Mouse (Mus musculus) thymus, postnatal 0 days (tissue): ENCODE data around the gene Hcn2. TPM values are rescaled to one million over a fixed set of nuclear protein-coding genes. Genes with fewer than 3 reads are reported as not detected.

ENCODE experiments used
- DNase-seq: peaks from one replicate; pipeline ENCODE4 v3.0.0-alpha.2; 2015; ENCODE audit warnings: low spot score
- polyA plus RNA-seq: library from polyadenylated mRNA; unstranded; fragments of >200 nt; fragmentation: Nextera tagmentation; extraction: Ambion mirVana; gene quantifications from 2 replicates; pipeline ENCODE4 v1.2.1, GENCODE M21; 2015

Hcn2 gene
- polyA plus RNA-seq, 1 experiment from 2014 or later, result 0.05 TPM

DNA sequence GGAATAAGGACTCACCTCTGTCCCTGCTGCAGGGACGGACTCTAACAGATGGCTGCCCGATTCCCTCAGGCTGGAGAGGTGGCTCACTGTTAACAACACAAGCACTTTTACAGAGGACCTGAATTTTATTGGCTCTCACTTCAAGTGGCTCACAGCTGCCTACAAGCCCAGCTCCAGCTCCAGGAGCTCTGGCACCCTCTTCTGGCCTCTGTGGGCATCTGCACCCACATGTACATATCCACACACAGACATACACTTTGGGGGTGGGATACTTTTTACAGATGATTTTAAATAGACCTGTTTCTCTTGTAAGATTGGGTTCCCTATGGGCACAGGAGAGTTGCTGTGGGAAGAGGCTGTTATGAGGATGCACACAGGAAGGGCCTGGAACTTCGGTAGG lies 55.9 kb downstream of the Hcn2 start:
- no peak for DNase-seq

DNA sequence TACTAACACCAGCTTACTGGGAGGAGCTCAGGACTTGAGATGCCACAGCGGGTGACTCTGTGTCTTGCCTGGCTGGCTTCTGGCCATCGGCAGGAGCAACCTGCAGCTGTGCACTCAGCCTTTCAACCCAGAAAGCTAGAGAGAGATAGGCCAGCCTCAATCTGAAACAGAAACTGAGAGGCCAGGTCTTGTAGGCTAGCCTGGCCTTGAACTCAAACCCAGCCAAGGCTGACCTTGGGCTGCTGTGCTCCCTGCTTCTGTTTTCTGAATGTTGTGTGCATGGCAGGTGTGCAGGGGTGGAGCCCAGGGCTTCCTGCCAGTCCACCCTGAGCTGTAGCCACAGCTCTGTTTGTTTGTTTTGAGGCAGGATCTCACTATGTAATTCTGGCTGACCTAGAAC lies 56.8 kb downstream of the Hcn2 start:
- DNase-seq, result no peak

DNA sequence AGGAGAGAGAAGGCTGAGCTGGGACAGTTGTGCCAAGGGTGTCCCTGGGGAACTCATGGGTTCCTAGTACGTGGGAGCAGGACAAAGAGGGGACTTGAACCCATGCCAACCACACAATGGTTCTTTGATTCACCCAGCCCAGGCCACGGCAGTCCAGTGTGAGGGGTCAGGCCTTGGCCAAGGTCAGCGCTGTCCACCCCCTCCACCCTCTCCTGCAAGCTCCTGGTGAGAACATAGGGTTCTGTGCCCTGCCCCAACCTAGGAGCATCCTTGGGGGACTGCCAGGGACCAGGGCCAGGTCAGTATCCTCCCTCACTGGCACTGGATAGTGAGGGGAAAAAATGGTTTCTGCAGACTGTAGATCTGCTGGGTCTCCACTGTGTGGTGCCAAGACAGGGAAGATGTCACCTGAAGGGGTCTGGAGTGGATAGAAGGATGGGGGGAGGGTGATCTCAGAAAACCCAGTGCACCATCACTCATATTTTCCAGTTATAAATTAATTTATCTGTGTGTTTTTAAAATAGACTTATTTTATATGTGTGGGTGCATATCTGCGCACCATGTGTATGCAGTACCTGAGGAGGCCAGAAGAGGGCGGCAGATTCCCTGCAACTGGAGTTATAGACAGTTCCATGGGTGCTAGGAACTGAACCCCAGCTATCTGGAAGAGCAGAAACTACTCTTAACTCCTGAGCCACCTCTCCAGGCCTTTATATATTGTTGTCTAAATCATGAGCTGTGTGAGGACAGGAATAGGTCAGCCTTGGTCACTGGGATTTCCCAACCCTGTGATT lies 58.2 kb downstream of the Hcn2 start:
- DNase-seq, result no peak

DNA sequence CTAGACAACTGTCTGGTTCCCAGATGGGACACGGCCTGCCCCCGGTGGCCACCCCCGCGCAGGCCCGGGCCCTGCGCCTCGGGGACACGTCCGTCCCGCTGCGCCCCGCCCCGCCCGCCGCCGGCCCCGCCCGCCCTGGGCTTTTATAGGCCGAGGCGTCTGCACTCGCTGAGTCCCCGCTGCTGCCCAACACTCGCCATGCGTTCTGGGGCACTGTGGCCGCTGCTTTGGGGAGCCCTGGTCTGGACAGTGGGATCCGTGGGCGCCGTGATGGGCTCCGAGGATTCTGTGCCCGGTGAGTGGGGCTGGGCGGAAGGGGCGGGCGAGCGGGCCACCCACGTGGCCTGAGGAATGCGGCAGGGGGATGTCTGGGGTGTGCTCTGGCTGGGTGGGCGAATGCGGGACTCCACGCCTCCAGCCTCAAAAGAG lies 60.7 kb downstream of the Hcn2 start, which contains the start of gene Fstl3:
Gene Fstl3 (plus strand): TSS at position 170 of the 429 bp plus-strand sequence.
- no peak for DNase-seq

DNA sequence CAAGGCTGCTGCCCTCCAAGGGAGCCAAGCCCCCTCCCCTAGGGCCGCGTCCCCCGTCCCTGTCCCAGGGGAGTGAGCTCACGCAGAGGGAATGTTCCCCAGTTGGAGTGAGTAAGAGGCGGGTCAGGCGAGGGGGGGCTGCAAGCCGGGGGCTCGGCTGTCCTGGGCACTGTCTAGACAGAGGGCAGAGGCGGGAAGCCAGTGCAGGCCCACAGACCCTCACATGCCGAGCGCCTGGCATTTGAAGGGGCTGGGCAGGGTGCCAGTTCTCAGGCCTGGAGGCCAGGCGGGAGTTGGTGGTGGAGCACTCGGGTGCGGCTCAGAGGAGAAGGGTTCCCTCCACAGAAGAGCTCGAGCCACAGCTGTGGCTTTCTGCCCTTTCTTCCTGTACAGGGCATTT lies 61.6 kb downstream of the Hcn2 start:
- no peak for DNase-seq

DNA sequence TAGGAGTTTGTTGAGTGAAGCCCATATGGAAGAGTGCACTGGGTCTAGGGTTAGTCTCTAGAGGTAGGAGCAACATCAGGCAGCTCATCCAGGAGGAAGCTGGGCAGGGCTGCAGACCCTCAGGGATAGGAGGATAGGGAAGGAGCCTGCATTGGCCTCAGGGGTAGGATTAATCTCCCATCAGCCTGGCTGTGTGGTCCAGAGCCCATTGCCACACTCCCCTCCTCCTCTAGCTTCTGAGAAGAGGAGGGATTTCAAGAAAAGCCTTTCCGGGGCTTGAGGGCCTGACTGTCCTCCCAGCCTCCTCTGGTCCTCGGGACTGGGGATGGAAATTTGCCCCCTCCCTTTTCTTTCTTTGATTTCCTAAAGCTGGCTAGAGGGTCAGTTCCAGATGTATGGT lies 62.8 kb downstream of the Hcn2 start:
- DNase-seq, result no peak

DNA sequence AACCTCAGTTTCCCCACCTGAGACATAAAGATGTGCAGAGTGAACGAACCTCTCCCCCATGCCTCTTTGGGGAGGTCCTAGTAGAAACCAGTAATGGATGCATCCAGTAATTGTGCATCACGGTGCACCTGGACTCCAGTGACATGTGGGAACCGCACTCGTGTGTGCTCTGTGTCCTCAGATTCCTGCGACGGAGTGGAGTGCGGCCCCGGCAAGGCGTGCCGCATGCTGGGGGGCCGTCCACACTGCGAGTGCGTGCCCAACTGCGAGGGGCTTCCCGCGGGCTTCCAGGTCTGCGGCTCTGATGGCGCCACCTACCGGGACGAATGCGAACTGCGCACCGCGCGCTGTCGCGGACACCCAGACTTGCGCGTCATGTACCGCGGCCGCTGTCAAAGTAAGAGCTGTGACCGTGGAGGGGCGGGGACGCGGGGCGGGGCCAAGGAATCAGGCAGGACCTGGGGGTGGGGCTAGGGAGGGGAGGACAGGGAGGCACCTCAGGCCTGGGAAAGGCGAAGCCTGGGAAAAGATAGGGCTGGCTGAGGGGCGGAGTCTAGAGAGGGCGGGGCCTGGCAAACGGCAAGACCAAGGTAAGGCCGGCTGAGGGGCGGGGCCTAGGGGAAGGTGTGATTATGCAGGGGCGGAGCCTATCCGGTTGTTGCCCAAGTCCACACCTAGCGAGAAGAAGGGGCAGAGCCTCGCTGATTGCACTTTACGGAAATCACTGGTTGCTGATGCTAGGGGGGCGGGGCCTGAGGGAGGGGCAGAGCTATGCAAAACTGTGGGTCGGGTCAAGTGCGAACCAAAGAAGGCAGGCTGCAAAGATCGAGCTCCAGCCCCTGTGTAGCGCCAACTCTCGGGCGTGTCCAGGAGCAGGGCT lies 63.6 kb downstream of the Hcn2 start:
- peak; percentile 95 for DNase-seq

DNA sequence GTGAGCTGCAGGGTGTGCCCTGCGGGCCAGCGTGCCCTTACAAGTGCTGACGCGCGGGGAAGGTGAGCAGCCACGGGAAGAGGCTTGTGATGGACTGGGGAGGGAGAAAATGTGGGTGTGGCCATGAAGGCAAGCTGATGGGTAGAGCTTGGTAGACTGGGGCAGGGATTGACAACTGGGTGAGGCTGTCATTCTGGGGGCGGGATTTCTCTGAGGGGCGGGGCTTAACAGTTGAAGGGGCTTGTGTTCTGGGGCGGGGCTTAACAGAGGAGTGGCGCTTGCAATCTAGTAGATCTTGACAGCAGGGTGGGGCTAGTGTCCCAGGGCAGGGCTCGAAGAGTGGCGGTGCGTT lies 64.2 kb downstream of the Hcn2 start:
- DNase-seq, result peak; percentile 92

DNA sequence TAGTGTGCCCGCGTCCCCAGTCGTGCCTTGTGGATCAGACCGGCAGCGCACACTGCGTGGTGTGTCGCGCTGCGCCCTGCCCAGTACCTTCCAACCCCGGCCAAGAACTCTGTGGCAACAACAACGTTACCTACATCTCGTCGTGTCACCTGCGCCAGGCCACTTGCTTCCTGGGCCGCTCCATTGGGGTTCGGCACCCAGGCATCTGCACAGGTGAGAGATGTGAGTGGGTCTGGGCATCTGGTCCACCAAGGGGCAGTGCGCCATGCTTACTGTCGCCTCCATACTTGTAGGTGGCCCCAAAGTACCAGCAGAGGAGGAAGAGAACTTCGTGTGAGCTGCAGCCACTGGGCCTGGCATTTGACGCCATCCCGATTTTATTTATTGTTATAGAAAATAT lies 64.7 kb downstream of the Hcn2 start:
- DNase-seq, result no peak

DNA sequence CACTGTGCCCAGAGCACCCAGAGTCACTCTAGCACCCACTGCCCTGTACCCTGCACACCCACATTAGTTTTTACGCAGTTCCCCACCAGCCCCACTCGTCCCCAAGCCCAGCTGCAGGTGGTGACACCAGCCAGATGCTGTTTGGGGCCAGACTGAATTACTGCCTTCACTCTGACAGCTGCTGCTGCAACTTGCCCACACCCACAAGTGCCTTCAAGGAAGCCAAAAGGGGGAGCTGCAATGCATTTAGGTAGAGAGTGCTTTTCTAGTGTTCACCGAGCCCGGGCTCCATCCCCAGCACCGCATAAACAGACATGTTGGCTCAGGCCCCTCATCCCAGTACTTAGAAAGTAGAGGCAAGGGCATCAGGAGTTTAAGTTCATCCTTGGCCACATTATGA lies 65.5 kb downstream of the Hcn2 start:
- peak; percentile 86 for DNase-seq

DNA sequence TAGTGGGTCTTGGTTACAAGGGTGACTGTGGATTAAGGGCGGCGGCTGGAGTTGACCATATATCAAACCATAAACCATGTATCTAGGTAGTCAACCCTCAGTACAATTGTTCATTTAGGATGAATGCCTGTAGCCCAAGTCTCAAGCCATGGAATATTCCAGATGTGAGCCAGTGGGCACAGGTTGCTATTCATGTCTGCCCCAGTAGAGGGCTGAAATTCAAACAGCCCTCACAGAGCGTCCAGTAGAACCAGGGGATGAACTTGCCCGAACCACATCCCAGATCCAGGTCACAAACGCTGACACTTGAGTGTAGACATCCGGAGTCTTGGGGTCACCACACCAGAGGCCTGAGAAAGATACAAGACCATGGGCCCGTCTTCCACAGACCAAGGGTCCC lies 66.6 kb downstream of the Hcn2 start:
- no peak for DNase-seq

DNA sequence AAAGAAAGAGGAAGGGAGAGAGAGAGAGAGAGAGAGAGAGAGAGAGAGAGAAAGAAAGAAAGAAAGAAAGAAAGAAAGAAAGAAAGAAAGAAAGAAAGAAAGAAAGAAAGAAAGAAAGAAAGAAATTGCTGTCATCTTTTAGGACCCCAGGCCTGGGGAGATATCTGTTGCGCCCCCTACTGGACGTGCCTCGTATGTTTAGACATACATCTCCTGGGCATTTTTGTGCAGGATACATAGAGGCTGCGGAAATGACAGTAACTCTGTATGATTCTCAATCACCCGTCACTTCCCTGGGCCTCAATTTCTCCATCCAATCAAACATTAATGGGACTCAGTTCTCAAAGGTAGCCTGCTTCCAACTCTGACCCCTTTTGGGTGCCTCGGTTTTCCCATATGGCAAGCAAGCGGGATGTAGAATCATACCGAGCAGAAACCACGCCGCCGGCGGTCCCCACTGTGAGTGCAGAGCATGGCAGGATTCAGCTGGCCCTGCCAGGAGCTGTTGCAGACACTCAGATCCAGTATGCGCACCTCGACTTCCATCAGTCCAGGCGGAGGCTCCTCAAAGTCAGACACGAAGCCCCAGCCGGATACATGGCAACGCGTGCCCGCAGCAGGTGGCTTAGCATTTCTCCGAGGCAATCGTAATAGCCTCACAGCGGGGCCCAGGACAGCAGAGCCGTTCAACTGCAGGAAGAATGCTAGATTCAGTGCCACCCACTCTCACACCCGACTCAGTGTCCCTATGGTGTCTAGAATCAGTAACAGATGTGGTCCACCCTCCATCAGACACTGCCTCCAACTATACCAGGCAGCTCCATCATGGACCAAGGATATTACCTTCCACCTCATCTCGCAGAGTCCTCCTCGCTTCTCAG lies 67.7 kb downstream of the Hcn2 start:
- DNase-seq, result peak; percentile 76

Other genes starting within 250 kb of the Hcn2 start
- gene Vmn2r83, start 247.9 kb upstream of the Hcn2 start, polyA plus RNA-seq, result not detected in 2 replicates
- gene Plpp2, start 182.8 kb upstream of the Hcn2 start, polyA plus RNA-seq, result 3.3 and 4.2 TPM in 2 replicates
- gene Mier2, start 161.4 kb upstream of the Hcn2 start, polyA plus RNA-seq, result 32.4 and 32.7 TPM in 2 replicates
- not detected in 2 replicates for gene Theg, start 129.3 kb upstream of the Hcn2 start, polyA plus RNA-seq
- gene C2cd4c, start 102.6 kb upstream of the Hcn2 start, polyA plus RNA-seq, result not detected in 2 replicates
- 0.24 and 0.26 TPM in 2 replicates for gene Shc2, start 78.7 kb upstream of the Hcn2 start, polyA plus RNA-seq
- 0.10 TPM in 1 of 2 replicates, not detected in the other for gene Odf3l2, start 70.9 kb upstream of the Hcn2 start, polyA plus RNA-seq
- 2.4 and 3.4 TPM in 2 replicates for gene Madcam1, start 52.1 kb upstream of the Hcn2 start, polyA plus RNA-seq
- gene Tpgs1, start 47.3 kb upstream of the Hcn2 start, polyA plus RNA-seq, result 56.0 and 58.2 TPM in 2 replicates
- gene Cdc34, start 34.4 kb upstream of the Hcn2 start, polyA plus RNA-seq, result 138 and 141 TPM in 2 replicates
- 0.35 and 0.48 TPM in 2 replicates for gene Gzmm, start 27.6 kb upstream of the Hcn2 start, polyA plus RNA-seq
- 376 and 398 TPM in 2 replicates for gene Bsg, start 12.1 kb upstream of the Hcn2 start, polyA plus RNA-seq
- gene Polrmt, start 29.9 kb downstream of the Hcn2 start, polyA plus RNA-seq, result 35.2 and 39.5 TPM in 2 replicates
- gene Fgf22, start 38.4 kb downstream of the Hcn2 start, polyA plus RNA-seq, result 0.23 TPM in 1 of 2 replicates, not detected in the other
- 74.1 and 80.0 TPM in 2 replicates for gene Rnf126, start 50.3 kb downstream of the Hcn2 start, polyA plus RNA-seq
- gene Fstl3, start 60.6 kb downstream of the Hcn2 start, polyA plus RNA-seq, result 5.4 and 6.0 TPM in 2 replicates
- 31.6 and 32.5 TPM in 2 replicates for gene Prss57, start 74.3 kb downstream of the Hcn2 start, polyA plus RNA-seq
- gene Palm, start 76.9 kb downstream of the Hcn2 start, polyA plus RNA-seq, result 50.5 and 51.3 TPM in 2 replicates
- 7.5 and 10.5 TPM in 2 replicates for gene Misp, start 104.4 kb downstream of the Hcn2 start, polyA plus RNA-seq
- 217 and 246 TPM in 2 replicates for gene Ptbp1, start 137.8 kb downstream of the Hcn2 start, polyA plus RNA-seq
- gene Prtn3, start 157.8 kb downstream of the Hcn2 start, polyA plus RNA-seq, result 1.7 TPM in 2 replicates
- 3.3 and 3.4 TPM in 2 replicates for gene Plppr3, start 158.0 kb downstream of the Hcn2 start, polyA plus RNA-seq
- 0.30 and 0.74 TPM in 2 replicates for gene Elane, start 169.6 kb downstream of the Hcn2 start, polyA plus RNA-seq
- gene Cfd, start 174.2 kb downstream of the Hcn2 start, polyA plus RNA-seq, result 4.2 TPM in 1 of 2 replicates, not detected in the other
- gene Med16, start 192.3 kb downstream of the Hcn2 start, polyA plus RNA-seq, result 32.6 and 39.1 TPM in 2 replicates
- gene Gm26602, start 194.2 kb downstream of the Hcn2 start, polyA plus RNA-seq, result 5.3 and 15.5 TPM in 2 replicates
- gene Kiss1r, start 200.3 kb downstream of the Hcn2 start, polyA plus RNA-seq, result 0.48 and 1.2 TPM in 2 replicates
- 129 and 131 TPM in 2 replicates for gene R3hdm4, start 204.6 kb downstream of the Hcn2 start, polyA plus RNA-seq
- 3.7 TPM in 2 replicates for gene Arid3a, start 210.4 kb downstream of the Hcn2 start, polyA plus RNA-seq
- gene Wdr18, start 243.5 kb downstream of the Hcn2 start, polyA plus RNA-seq, result 77.5 and 85.8 TPM in 2 replicates